Mouse (Mus musculus): ENCODE measurements at regions not wholly inside any gene's neighbourhood (a gene's known extent, or its start where the extent isn't known, plus 50 kb on each side); places are given as distances from the start of the nearest gene placed in this dataset.

- no peak for DNase-seq (ENCODE audit: low spot score in 2 of 2)
Observed at GRCm38 (mm10) chr13:84761821-84762220, 427.4 kb upstream of the Ccnh start.

GRCm38 (mm10) chr13:84763916-84764315, 425.3 kb upstream of the Ccnh start:
- DNase-seq (ENCODE audit: low spot score in 2 of 2): no peak

GRCm38 (mm10) chr13:84771956-84772355, 417.3 kb upstream of the Ccnh start:
- DNase-seq (ENCODE audit: low spot score in 2 of 2): no peak

GRCm38 (mm10) chr13:84783017-84783937, 405.9 kb upstream of the Ccnh start:
- no peak for DNase-seq (ENCODE audit: low spot score in 2 of 2)

- no peak for DNase-seq (ENCODE audit: low spot score in 2 of 2)
Observed at GRCm38 (mm10) chr13:84804241-84804980, 384.8 kb upstream of the Ccnh start.

- DNase-seq (ENCODE audit: low spot score in 2 of 2): no peak
Observed at GRCm38 (mm10) chr13:84805190-84805589, 384.0 kb upstream of the Ccnh start.

- no peak for DNase-seq (ENCODE audit: low spot score in 2 of 2)
Observed at GRCm38 (mm10) chr13:84809605-84810004, 379.6 kb upstream of the Ccnh start.

Data from urinary bladder, postnatal 36 days (tissue).